Mouse (Mus musculus): Measurements from ENCODE around the gene Oscar. TPM values are rescaled to one million over a fixed set of nuclear protein-coding genes. Genes with fewer than 3 reads are reported as not detected.

Oscar gene
- not detected for total RNA-seq (2023)

GRCm38 (mm10) chr7:3616057-3616388 is at the start of gene Oscar:
Oscar (minus strand) TSS chr7:3616157.

GRCm38 (mm10) chr7:3665215-3666114 is 49.5 kb upstream of the Oscar start, which contains the start of gene Leng1:
Leng1 (minus strand) TSS chr7:3665840.

GRCm38 (mm10) chr7:3644672-3645487 is 28.9 kb upstream of the Oscar start, which contains the start of gene Cnot3:
Cnot3 (plus strand) TSS chr7:3645268.

DNA sequence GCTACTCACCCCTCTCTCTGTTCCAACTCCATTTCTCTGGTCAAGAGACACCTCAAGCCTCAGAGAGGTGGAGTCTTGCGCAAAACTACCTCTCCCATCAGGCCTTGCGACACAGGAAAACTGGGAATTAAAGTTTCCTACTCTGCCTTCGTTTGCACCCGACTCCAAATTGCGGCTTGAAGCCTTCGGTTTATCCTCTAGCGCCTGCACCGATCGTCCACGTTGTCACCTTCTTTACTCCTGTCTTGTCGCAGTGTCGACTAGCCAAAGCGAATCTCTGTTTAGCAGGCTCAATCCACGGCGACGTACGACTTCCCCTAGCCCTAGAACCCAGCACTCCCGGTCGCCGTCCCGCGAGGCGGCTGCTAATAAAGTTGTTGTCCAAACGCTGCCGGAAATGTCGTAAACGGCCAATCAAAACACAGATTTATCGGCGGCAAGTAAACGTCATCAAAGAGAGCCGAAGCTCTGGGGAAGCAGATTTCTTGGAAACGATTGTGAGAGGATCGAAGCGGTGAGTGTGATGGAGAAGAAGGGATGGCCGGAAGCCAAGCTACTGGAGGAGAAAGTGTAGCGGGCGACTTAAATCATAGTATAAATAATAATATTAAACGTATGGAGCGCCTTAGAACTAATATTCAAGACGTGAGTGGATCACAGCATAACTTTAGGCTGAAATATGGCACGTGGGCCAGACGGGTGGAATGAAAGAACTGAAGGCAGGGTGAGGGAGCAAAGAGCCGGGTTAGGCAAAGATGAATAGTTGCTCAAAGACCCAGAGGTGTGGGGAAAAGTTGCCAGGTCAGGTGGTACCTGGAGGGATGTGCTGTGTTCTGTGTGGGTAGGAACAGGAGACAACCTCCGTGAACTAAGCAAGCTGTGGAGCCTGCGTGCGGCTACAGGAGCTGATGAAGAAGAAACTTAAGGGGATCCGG is 13.9 kb upstream of the Oscar start, which contains the start of the genes Tfpt and Prpf31:
Gene Tfpt, minus strand, starts transcription at position 387 of the 935 bp plus-strand sequence.
Gene Prpf31, plus strand, starts transcription at position 443 of the 935 bp plus-strand sequence.

DNA sequence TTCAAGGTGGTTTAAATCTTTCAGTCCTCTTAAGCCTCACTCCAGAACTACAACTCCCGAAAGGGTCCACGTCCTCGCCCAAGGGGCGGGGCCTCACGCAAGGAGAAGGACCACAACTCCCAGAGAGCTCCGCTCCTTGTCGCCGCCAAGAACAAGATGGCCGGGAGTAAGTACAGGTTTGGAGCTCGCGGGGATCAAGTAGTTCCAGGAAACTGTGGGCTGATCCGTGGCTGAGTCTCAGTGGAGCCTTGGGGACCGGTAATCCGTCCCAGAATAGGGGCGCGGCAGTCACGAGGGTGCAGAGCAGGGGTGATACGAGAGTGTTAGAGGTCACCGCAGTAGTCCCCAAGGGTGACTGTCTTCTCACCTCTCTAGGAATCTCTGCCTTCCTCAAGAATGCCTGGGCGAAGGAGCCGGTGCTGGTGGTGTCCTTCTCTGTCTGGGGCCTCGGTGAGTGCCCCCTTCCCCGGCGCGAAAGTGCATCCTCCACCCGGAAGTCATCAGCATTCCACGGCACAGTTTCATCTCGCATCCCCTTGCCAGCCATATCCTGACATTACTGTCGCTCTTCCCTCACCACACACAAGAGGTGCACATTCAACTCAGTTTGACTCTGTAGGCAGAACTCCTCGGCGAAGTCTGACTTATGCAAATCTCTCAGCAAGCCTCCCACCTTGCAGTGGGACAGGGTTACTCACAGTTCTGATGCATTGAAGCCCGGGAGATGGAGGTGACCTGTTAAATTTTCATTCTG is 1.5 kb upstream of the Oscar start, which contains the start of gene Ndufa3:
Gene Ndufa3, plus strand, starts transcription at position 132 of the 754 bp plus-strand sequence.

Other genes starting within 250 kb of the Oscar start
- gene Cacng8, start 225.5 kb downstream of the Oscar start, total RNA-seq (2023): 0.28 TPM
- gene Cacng6, start 192.0 kb downstream of the Oscar start, total RNA-seq (2023): not detected
- gene Tarm1, start 113.5 kb downstream of the Oscar start, total RNA-seq (2023): not detected
- gene Ndufa3, start 1.2 kb upstream of the Oscar start, total RNA-seq (2023): 342 TPM
- 26.4 TPM for gene Tfpt, start 13.8 kb upstream of the Oscar start, total RNA-seq (2023)
- gene Prpf31, start 13.8 kb upstream of the Oscar start, total RNA-seq (2023): 65.7 TPM
- gene Cnot3, start 29.1 kb upstream of the Oscar start, total RNA-seq (2023): 113 TPM
- 11.7 TPM for gene Leng1, start 49.7 kb upstream of the Oscar start, total RNA-seq (2023)
- 10.1 TPM for gene Tmc4, start 61.4 kb upstream of the Oscar start, total RNA-seq (2023)
- gene Tsen34, start 76.7 kb upstream of the Oscar start, total RNA-seq (2023): 19.7 TPM
- 59.5 TPM for gene Mboat7, start 77.4 kb upstream of the Oscar start, total RNA-seq (2023)
- gene Rps9, start 87.8 kb upstream of the Oscar start, total RNA-seq (2023): 2,799 TPM
- 3.2 TPM for gene Pirb, start 104.2 kb upstream of the Oscar start, total RNA-seq (2023)
- 0.86 TPM for gene Gm15448, start 209.5 kb upstream of the Oscar start, total RNA-seq (2023)
- gene Pira2, start 228.9 kb upstream of the Oscar start, total RNA-seq (2023): 1.1 TPM